Mouse (Mus musculus) spleen, adult 2 months (tissue): ENCODE results near the gene Use1. TPM values are rescaled to one million over a fixed set of nuclear protein-coding genes. Genes with fewer than 3 reads are reported as not detected.

ENCODE experiments used
- DNase-seq, 2 experiments: peaks; one replicate each; pipeline versions ENCODE4 v3.0.0 to v3.0.0-alpha.2; 2012 to 2021; ENCODE audit warnings: low spot score in 2 of 2, low read depth in 1 of 2
- H3K27ac ChIP-seq: fragments of 200-500 bp; 2 replicates; pipeline ENCODE4 v1.5.1; 2012; ENCODE audit warnings: low read length, inconsistent platforms; ENCODE audit not compliant: insufficient read depth
- H3K27me3 ChIP-seq: fragments of 200-500 bp; 2 replicates; pipeline ENCODE4 v1.6.1; 2012; ENCODE audit warnings: mild to moderate bottlenecking, moderate library complexity, low read length, inconsistent platforms; ENCODE audit not compliant: control insufficient read depth, insufficient read depth
- H3K36me3 ChIP-seq: fragments of 200-500 bp; 2 replicates; pipeline ENCODE4 v1.6.1; 2012; ENCODE audit warnings: mild to moderate bottlenecking, low read length, inconsistent platforms; ENCODE audit not compliant: control insufficient read depth, insufficient read depth
- H3K4me1 ChIP-seq: fragments of 200-500 bp; 2 replicates; pipeline ENCODE4 v1.6.1; 2011; ENCODE audit warnings: inconsistent platforms; ENCODE audit not compliant: control insufficient read depth, insufficient read depth, insufficient read length
- H3K4me3 ChIP-seq: fragments of 200-500 bp; 2 replicates; pipeline ENCODE4 v1.5.1; 2011; ENCODE audit warnings: mild to moderate bottlenecking, inconsistent platforms; ENCODE audit not compliant: insufficient read depth, insufficient read length; ENCODE audit errors: extremely low read depth
- CTCF ChIP-seq: fragments of 200-500 bp; IDR thresholded peaks from 2 replicates; pipeline ENCODE4 v1.5.1; 2011; ENCODE audit warnings: mild to moderate bottlenecking, inconsistent platforms; ENCODE audit not compliant: insufficient read depth, insufficient read length, insufficient replicate concordance; ENCODE audit errors: extremely low read depth
- POLR2A ChIP-seq: fragments of 200-500 bp; IDR thresholded peaks from 2 replicates; pipeline ENCODE4 v1.6.1; 2011; ENCODE audit warnings: low read depth, low read length, inconsistent platforms
- WGBS: fragments of 180-500 bp; shearing (Covaris S2); methylation state at CpG from one replicate; pipeline ENCODE4 v1.1.7; 2018; 5-methylcytosine and 5-hydroxymethylcytosine counted together
- polyA plus RNA-seq: library from polyadenylated mRNA; depleted of rRNA; stranded (reverse); fragments of >200 nt; gene quantifications from 2 replicates; pipeline ENCODE4 v1.2.3, GENCODE M21; 2012

Use1 gene
- polyA plus RNA-seq, 1 experiment, result 104 TPM

DNA sequence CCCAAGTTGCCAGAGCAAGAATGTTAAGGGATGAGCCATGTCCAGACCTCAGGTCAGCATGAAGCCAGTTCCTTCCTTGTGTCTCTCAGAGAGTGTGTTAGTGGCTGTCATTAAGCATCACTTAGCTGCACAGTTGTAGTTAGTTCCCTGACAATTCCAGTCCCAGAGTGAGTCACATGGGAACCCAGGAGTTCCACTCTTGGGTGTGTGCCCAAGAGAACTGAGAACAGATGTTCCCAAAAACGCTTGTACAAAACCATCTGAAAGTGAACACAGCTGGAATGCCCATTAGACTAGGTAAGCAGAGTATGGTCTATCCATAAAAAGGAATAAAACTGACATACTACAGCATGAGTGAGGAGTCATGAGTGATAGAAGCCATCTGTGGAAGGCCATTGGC, 20.1 kb upstream of the Use1 start:
- Histone ChIP-seq H3K27ac (no peak overlapping the region), H3K36me3 (peaks cover 66% of the 10 kb centered on the region), H3K27me3 (no peaks in the 10 kb centered on the region), H3K4me1 (no peaks in the 10 kb centered on the region), H3K4me3 (no peak overlapping the region)
- WGBS, result 86% methylated on average over 1 of the region's 1 CpGs
- DNase-seq, result no peak
- TF ChIP-seq POLR2A (no peak), CTCF (no peak)

GRCm38 (mm10) chr8:71351117-71351516, 15.5 kb upstream of the Use1 start:
- Histone ChIP-seq H3K36me3 (peaks cover 70% of the 10 kb centered on the region), H3K4me1 (no peaks in the 10 kb centered on the region), H3K27me3 (no peaks in the 10 kb centered on the region), H3K27ac (no peak overlapping the region), H3K4me3 (no peak overlapping the region)
- TF ChIP-seq POLR2A (no peak), CTCF (no peak)
- WGBS, result 69% methylated on average over 3 of the region's 3 CpGs
- no peak for DNase-seq

- no peaks in the 10 kb centered on the region for H3K27me3 ChIP-seq
- H3K27ac ChIP-seq, result no peak overlapping the region
- WGBS, result 92% methylated on average over 1 of the region's 1 CpGs
- no peak overlapping the region for H3K4me3 ChIP-seq
- DNase-seq, result no peak
- TF ChIP-seq CTCF (no peak), POLR2A (no peak)
- peaks cover 71% of the 10 kb centered on the region for H3K36me3 ChIP-seq
- no peaks in the 10 kb centered on the region for H3K4me1 ChIP-seq
These were observed 15.1 kb upstream of the Use1 start for GRCm38 (mm10) chr8:71351520-71351919.

DNA sequence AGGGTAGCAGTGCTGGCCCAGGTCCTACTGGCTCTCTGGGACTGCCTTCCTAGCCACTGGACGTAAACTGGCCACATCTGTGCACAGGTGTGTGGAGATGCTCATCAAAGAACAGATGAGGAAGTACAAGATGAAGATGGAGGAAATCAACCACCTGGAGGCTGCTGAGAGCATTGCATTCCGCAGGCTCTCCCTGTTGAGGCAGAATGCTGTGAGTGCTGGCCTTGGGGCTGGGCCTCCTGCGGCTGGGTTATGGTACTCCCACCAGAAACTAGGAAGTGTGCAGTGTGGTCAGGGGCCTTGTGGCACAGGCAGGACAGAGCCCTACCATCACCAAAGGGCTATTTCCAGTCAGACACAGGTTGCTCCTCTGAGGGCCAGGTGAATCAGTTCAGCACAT, 8.6 kb upstream of the Use1 start:
- Histone ChIP-seq H3K27ac (no peak overlapping the region), H3K36me3 (peaks cover 47% of the 10 kb centered on the region), H3K4me1 (no peaks in the 10 kb centered on the region), H3K4me3 (no peak overlapping the region), H3K27me3 (no peaks in the 10 kb centered on the region)
- 88% methylated on average over 3 of the region's 3 CpGs for WGBS
- TF ChIP-seq CTCF, result no peak
- no peak for TF ChIP-seq POLR2A
- no peak for DNase-seq

- Histone ChIP-seq H3K36me3 (no peaks in the 10 kb centered on the region), H3K27me3 (no peaks in the 10 kb centered on the region), H3K4me3 (peak overlapping the region; percentile 85; the same call in 1 of the 2 replicates), H3K27ac (peak overlapping the region; percentile 96), H3K4me1 (no peaks in the 10 kb centered on the region)
- 29% methylated on average over 17 of the region's 17 CpGs for WGBS
- DNase-seq, result no peak
- no peak; the same call in 1 of the 2 replicates for TF ChIP-seq POLR2A
- no peak for TF ChIP-seq CTCF
These were observed 1.0 kb downstream of the Use1 start for GRCm38 (mm10) chr8:71367529-71368176.

DNA sequence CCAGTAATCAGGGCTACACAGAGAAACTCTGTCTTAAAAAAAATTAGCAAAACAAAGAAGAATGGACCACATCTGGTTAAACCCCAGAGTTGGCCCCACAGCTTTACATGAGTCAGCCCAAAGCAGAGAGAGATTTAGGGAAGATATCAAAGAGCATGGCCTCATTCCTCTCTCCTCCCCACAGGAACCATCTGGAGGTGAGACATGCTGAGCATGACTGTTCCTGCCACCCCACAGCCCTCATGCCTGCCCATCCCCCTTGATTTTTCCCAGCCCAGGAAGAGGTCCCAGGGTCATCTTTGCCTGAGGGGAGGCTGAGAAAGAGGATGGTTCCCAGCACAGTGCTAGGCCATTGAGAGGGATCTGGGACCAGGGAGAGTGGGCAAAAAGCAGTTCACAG, 1.7 kb downstream of the Use1 start:
- Histone ChIP-seq H3K4me3 (no peak overlapping the region), H3K27me3 (no peaks in the 10 kb centered on the region), H3K36me3 (no peaks in the 10 kb centered on the region), H3K4me1 (no peaks in the 10 kb centered on the region), H3K27ac (no peak overlapping the region)
- TF ChIP-seq CTCF (no peak), POLR2A (no peak)
- DNase-seq, result no peak

DNA sequence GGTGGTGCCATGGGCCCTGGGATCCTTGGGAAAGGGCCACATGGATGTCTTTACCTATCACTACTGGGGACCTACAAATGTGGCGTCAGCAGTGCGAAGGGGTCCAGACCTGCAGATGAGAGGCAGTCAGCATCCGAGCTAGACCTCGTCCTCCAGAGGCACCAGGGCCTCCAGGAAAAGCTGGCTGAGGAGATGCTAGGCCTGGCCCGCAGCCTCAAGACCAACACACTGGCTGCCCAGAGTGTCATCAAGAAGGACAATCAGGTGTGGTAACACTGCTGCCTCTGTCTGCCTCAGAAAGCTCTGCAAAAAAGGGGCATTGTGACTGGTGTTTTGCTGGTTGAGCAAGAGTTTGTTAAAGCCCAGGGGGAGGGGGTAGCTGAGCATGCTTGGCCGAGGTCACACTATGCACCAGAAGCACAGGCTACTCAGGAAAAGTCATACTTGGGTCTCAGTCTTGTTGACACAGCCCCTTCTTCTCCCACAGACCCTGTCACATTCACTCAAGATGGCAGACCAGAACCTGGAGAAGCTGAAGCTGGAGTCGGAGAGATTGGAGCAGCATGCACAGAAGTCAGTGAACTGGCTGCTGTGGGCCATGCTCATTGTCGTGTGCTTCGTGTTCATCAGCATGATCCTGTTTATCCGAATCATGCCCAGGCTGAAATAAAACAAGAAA, 2.5 kb downstream of the Use1 start:
- TF ChIP-seq POLR2A (no peak), CTCF (no peak)
- Histone ChIP-seq H3K4me3 (no peak overlapping the region), H3K4me1 (no peaks in the 10 kb centered on the region), H3K36me3 (peaks cover 5% of the 10 kb centered on the region), H3K27ac (no peak overlapping the region), H3K27me3 (no peaks in the 10 kb centered on the region)
- no peak for DNase-seq
- 95% methylated on average over 10 of the region's 10 CpGs for WGBS
